Mouse (Mus musculus) CH12.LX (cell line): ENCODE measurements around the gene Gm5431. TPM values are rescaled to one million over a fixed set of nuclear protein-coding genes. Genes with fewer than 3 reads are reported as not detected.
"Not testable (repeated sequence)": the region's sequence is repeated elsewhere in the genome, so short reads cannot be mapped to it uniquely, and the experiment has no call there.

Experiments
- DNase-seq: peaks from one replicate; pipeline ENCODE4 v3.0.0-alpha.2; 2013; ENCODE audit errors: extremely low read depth
- H3K27ac ChIP-seq: 2 replicates; pipeline ENCODE4 v1.5.1; 2012; ENCODE audit warnings: low read depth, mild to moderate bottlenecking, control low read depth, moderate library complexity; ENCODE audit not compliant: insufficient read depth
- H3K27me3 ChIP-seq: replicated peaks from 2 replicates; pipeline ENCODE3; 2012; ENCODE audit warnings: inconsistent platforms
- H3K36me3 ChIP-seq, 2 experiments: replicated peaks in 1 of 2; 2 replicates each; pipeline versions ENCODE3 to v1.6.1; 2012; ENCODE audit warnings: inconsistent platforms in 1 of 2, low read length in 1 of 2, mild to moderate bottlenecking in 1 of 2, mixed read lengths in 1 of 2, moderate library complexity in 1 of 2; ENCODE audit not compliant: control insufficient read depth in 1 of 2, insufficient read depth in 1 of 2
- H3K4me1 ChIP-seq, 2 experiments: 2 replicates each; pipeline ENCODE4 v1.6.1; 2012; ENCODE audit warnings: inconsistent platforms in 1 of 2, moderate library complexity in 1 of 2; ENCODE audit not compliant: insufficient read depth in 2 of 2, control insufficient read depth in 1 of 2
- H3K4me2 ChIP-seq: 2 replicates; pipeline ENCODE4 v1.6.1; 2012; ENCODE audit warnings: low read depth, mild to moderate bottlenecking, control low read depth; ENCODE audit not compliant: poor library complexity, insufficient read depth, severe bottlenecking
- H3K4me3 ChIP-seq, 3 experiments: fragments of 150-350 bp in 1 of 3; sonication (generic) in 1 of 3; replicated peaks in 1 of 3; 2 replicates each; pipeline versions ENCODE3 to v1.5.1; 2011 to 2012; ENCODE audit warnings: low read depth in 2 of 3, low read length in 2 of 3, mild to moderate bottlenecking in 2 of 3, moderate library complexity in 2 of 3, control low read depth in 1 of 3, improper control_type of control experiment in 1 of 3, inconsistent platforms in 1 of 3, mixed read lengths in 1 of 3; ENCODE audit not compliant: poor library complexity in 1 of 3
- H3K79me2 ChIP-seq: replicated peaks from 2 replicates; pipeline ENCODE4 v1.6.1; 2012; ENCODE audit warnings: mild to moderate bottlenecking, moderate library complexity; ENCODE audit not compliant: control insufficient read depth, poor library complexity, insufficient read depth, severe bottlenecking; ENCODE audit errors: extremely low read depth
- H3K9ac ChIP-seq: 2 replicates; pipeline ENCODE4 v1.6.1; 2012; ENCODE audit warnings: low read depth, mild to moderate bottlenecking, control low read depth, moderate library complexity; ENCODE audit not compliant: insufficient read depth
- H3K9me3 ChIP-seq: replicated peaks from 2 replicates; pipeline ENCODE3; 2012; ENCODE audit warnings: low read length, inconsistent platforms, mixed read lengths
- CHD1 ChIP-seq: IDR thresholded peaks from 2 replicates; pipeline ENCODE4 v1.6.1; 2012; ENCODE audit warnings: low read depth, low read length, improper control_type of control experiment, inconsistent platforms
- CHD2 ChIP-seq: IDR thresholded peaks from 2 replicates; pipeline ENCODE4 v1.6.1; 2011; ENCODE audit warnings: low read length, improper control_type of control experiment
- CTCF ChIP-seq, 2 experiments: IDR thresholded peaks in 1 of 2; conservative IDR thresholded peaks in 1 of 2; 2 replicates each; pipeline ENCODE4 v1.5.1; 2011 to 2012; ENCODE audit warnings: low read depth in 2 of 2, low read length in 2 of 2, improper control_type of control experiment in 1 of 2, inconsistent platforms in 1 of 2, mild to moderate bottlenecking in 1 of 2, moderate library complexity in 1 of 2
- ELF1 ChIP-seq: IDR thresholded peaks from 2 replicates; pipeline ENCODE4 v1.6.1; 2014; ENCODE audit warnings: low read depth, mild to moderate bottlenecking, inconsistent platforms, low read length, improper control_type of control experiment
- EP300 ChIP-seq: IDR thresholded peaks from 2 replicates; pipeline ENCODE4 v1.6.1; 2011; ENCODE audit warnings: low read length, improper control_type of control experiment
- ETS1 ChIP-seq: conservative IDR thresholded peaks from 2 replicates; pipeline ENCODE4 v1.6.1; 2012; ENCODE audit warnings: low read depth, mild to moderate bottlenecking, inconsistent platforms, low read length, improper control_type of control experiment, moderate library complexity
- IRF4 ChIP-seq: IDR thresholded peaks from 2 replicates; pipeline ENCODE4 v1.6.1; 2014; ENCODE audit warnings: low read depth, mild to moderate bottlenecking, inconsistent platforms, low read length, improper control_type of control experiment
- MAX ChIP-seq: IDR thresholded peaks from 2 replicates; pipeline ENCODE4 v1.6.1; 2011; ENCODE audit warnings: low read length, improper control_type of control experiment
- NRF1 ChIP-seq: IDR thresholded peaks from 2 replicates; pipeline ENCODE4 v1.6.1; 2014; ENCODE audit warnings: low read depth, mild to moderate bottlenecking, inconsistent platforms, low read length, improper control_type of control experiment, moderate library complexity
- PAX5 ChIP-seq: IDR thresholded peaks from 2 replicates; pipeline ENCODE4 v1.6.1; 2012; ENCODE audit warnings: low read length, inconsistent platforms, mixed read lengths
- RAD21 ChIP-seq: IDR thresholded peaks from 2 replicates; pipeline ENCODE4 v1.6.1; 2011; ENCODE audit warnings: low read depth, mild to moderate bottlenecking, low read length, improper control_type of control experiment, moderate library complexity
- SMC3 ChIP-seq: IDR thresholded peaks from 2 replicates; pipeline ENCODE4 v1.6.1; 2011; ENCODE audit warnings: low read depth, low read length, improper control_type of control experiment
- TBP ChIP-seq: conservative IDR thresholded peaks from 2 replicates; pipeline ENCODE4 v1.6.1; 2011; ENCODE audit warnings: low read depth, low read length, improper control_type of control experiment
- TCF12 ChIP-seq: IDR thresholded peaks from 2 replicates; pipeline ENCODE4 v1.6.1; 2014; ENCODE audit warnings: low read depth, mild to moderate bottlenecking, inconsistent platforms, low read length, improper control_type of control experiment
- dilution Hi-C: fragments of 300-500 bp; cut with MboI; formaldehyde crosslinking; loops from 2 replicates; pipeline ENCODE4 v1.14.3; 2020; ENCODE audit warnings: low sequenced_read_pairs; ENCODE audit not compliant: extremely low pct_unique_long_range_greater_than_20kb, extremely low pct_ligation_motif_present
- in situ Hi-C: fragments of 300-500 bp; cut with MboI; formaldehyde crosslinking; loops from 3 replicates; pipeline ENCODE4 v1.14.3; 2019; ENCODE audit warnings: low sequenced_read_pairs, low pct_ligation_motif_present, low pct_unique_long_range_greater_than_20kb, mixed read lengths
- polyA plus RNA-seq: library from polyadenylated mRNA; unstranded; fragments of >175 nt; gene quantifications from 2 replicates; pipeline ENCODE4 v1.2.1, GENCODE M21; 2012; ENCODE audit warnings: low read depth; ENCODE audit not compliant: insufficient read length
- total RNA-seq, 2 experiments: library from RNA; depleted of rRNA; stranded (reverse); fragments of 300-350 nt in 1 of 2; fragments of >200 nt in 1 of 2; gene quantifications; 2 replicates each; pipeline ENCODE4 v1.2.3; 2012 to 2014

The Gm5431 gene
- total and polyA plus RNA-seq, 3 experiments: 0.89 to 4.9 (median 2.0) TPM

GRCm38 (mm10) chr11:48898812-48899431 lies 3.1 kb downstream of the Gm5431 start:
- dilution Hi-C loops (no loop called here), in situ Hi-C loops (no loop called here)
- TF ChIP-seq EP300 (peak; percentile 42; the same call in 1 of the 2 replicates), ETS1 (0 out of 2 replicates have a peak, but pooled peaks have one; percentile 11), MAX (no peak), CHD2 (peak; percentile 19; the same call in 1 of the 2 replicates), IRF4 (0 out of 2 replicates have a peak, but pooled peaks have one; percentile 33), TBP (no peak), NRF1 (no peak), TCF12 (no peak), CHD1 (peak; percentile 93)
- Histone ChIP-seq H3K9ac (no peak overlapping the region), H3K4me1 (peaks cover 26 to 78% of the 10 kb centered on the region in 2 experiments), H3K36me3 (no peaks in the 10 kb centered on the region), H3K27me3 (no peaks in the 10 kb centered on the region), H3K9me3 (no peaks in the 10 kb centered on the region), H3K4me2 (no peak overlapping the region; the same call in 1 of the 2 replicates), H3K4me3 (no peak overlapping the region), H3K79me2 (no peaks in the 10 kb centered on the region), H3K27ac (peak overlapping the region; percentile 46; the same call in 1 of the 2 replicates)
- DNase-seq: peak; percentile 27

- dilution Hi-C loops: no loop called here
- DNase-seq: no peak
Observed at GRCm38 (mm10) chr11:48876680-48877079, 25.3 kb downstream of the Gm5431 start.

GRCm38 (mm10) chr11:48875343-48875837 lies 26.6 kb downstream of the Gm5431 start:
- TF ChIP-seq TBP: peak; percentile 97
- TF ChIP-seq ELF1: peak; percentile 51; the same call in 1 of the 2 replicates
- H3K4me2 ChIP-seq, H3K27ac ChIP-seq, H3K9me3 ChIP-seq, H3K79me2 ChIP-seq, dilution Hi-C loops, in situ Hi-C loops, H3K4me3 ChIP-seq, H3K36me3 ChIP-seq, H3K9ac ChIP-seq, H3K27me3 ChIP-seq: not testable (repeated sequence)
- DNase-seq: peak; percentile 40
- H3K4me1 ChIP-seq: peaks cover 2 to 30% of the 10 kb centered on the region in 2 experiments; a peak in 2 of 4 replicates

More at GRCm38 (mm10) chr11:48876680-48877079, 25.3 kb downstream of the Gm5431 start:
- in situ Hi-C loops: no loop called here
- H3K27me3 ChIP-seq: no peaks in the 10 kb centered on the region
- H3K9ac ChIP-seq: no peak overlapping the region
- no peaks in the 10 kb centered on the region for H3K9me3 ChIP-seq
- H3K4me2 ChIP-seq: no peak overlapping the region
- H3K4me3 ChIP-seq: no peak overlapping the region
- H3K4me1 ChIP-seq: peaks cover 2 to 30% of the 10 kb centered on the region in 2 experiments; a peak in 2 of 4 replicates
- H3K36me3 ChIP-seq: peaks cover 0 to 6% of the 10 kb centered on the region in 2 experiments
- no peak for TF ChIP-seq PAX5
- no peak for TF ChIP-seq MAX
- TF ChIP-seq SMC3: peak; percentile 40
- peak; percentile 24 for TF ChIP-seq RAD21
- peak in 1 of 2 experiments; percentile 69; a peak in 2 of 4 replicates for TF ChIP-seq CTCF (conservative IDR thresholded peaks at IDR 0.05 in 1 of 2, IDR thresholded peaks at IDR 0.05 in 1 of 2; ENCODE audit: low read depth in 2 of 2, low read length in 2 of 2)
- TF ChIP-seq, all 38 proteins: peak for 3
- H3K27ac ChIP-seq: no peak overlapping the region
- no peaks in the 10 kb centered on the region for H3K79me2 ChIP-seq
